Mouse (Mus musculus): ENCODE measurements around the gene Neu3. TPM values are rescaled to one million over a fixed set of nuclear protein-coding genes. Genes with fewer than 3 reads are reported as not detected.
"Not testable (repeated sequence)": the region's sequence is repeated elsewhere in the genome, so short reads cannot be mapped to it uniquely, and the experiment has no call there.

The Neu3 gene
- total and polyA plus RNA-seq, 3 experiments, result 3.1 to 4.5 (median 4.2) TPM

- TF ChIP-seq EP300 (IDR thresholded peaks at IDR 0.05; ENCODE audit: insufficient read depth, low read depth, low read length) (no peak), POLR2A (IDR thresholded peaks at IDR 0.05; ENCODE audit: insufficient read depth, low read depth, low read length) (no peak), CTCF (IDR thresholded peaks at IDR 0.05) (no peak)
- Histone ChIP-seq H3K27ac (no peak overlapping the region), H3K4me1 (ENCODE audit: control insufficient read depth, insufficient read depth, low read length) (peaks cover 2% of the 10 kb centered on the region), H3K9ac (ENCODE audit: low read depth, low read length) (no peak overlapping the region), H3K4me3 (no peak overlapping the region), H3K36me3 (ENCODE audit: control insufficient read depth, insufficient read depth, low read length) (no peaks in the 10 kb centered on the region), H3K27me3 (ENCODE audit: control insufficient read depth, insufficient read depth, low read length) (no peaks in the 10 kb centered on the region), H3K79me2 (replicated peaks; ENCODE audit: control insufficient read depth, insufficient read depth, low read length) (no peaks in the 10 kb centered on the region)
- WGBS, result 76% methylated on average over 6 of the region's 6 CpGs
- no peak for DNase-seq
- intact Hi-C loops (cut with DNase I), result no loop called here
Observed at GRCm38 (mm10) chr7:99826096-99826495, 2.1 kb downstream of the Neu3 start.

GRCm38 (mm10) chr7:99825511-99825910 lies 2.7 kb downstream of the Neu3 start:
- TF ChIP-seq CTCF (IDR thresholded peaks at IDR 0.05), result no peak
- no peak for TF ChIP-seq POLR2A (IDR thresholded peaks at IDR 0.05; ENCODE audit: insufficient read depth, low read depth, low read length)
- TF ChIP-seq EP300 (IDR thresholded peaks at IDR 0.05; ENCODE audit: insufficient read depth, low read depth, low read length), result no peak
- no peaks in the 10 kb centered on the region for H3K79me2 ChIP-seq (replicated peaks; ENCODE audit: control insufficient read depth, insufficient read depth, low read length)
- WGBS, result 84% methylated on average over 9 of the region's 9 CpGs
- intact Hi-C loops (cut with DNase I), result no loop called here
- no peaks in the 10 kb centered on the region for H3K36me3 ChIP-seq (ENCODE audit: control insufficient read depth, insufficient read depth, low read length)
- no peak overlapping the region for H3K9ac ChIP-seq (ENCODE audit: low read depth, low read length)
- H3K4me3 ChIP-seq, result no peak overlapping the region
- H3K27me3 ChIP-seq (ENCODE audit: control insufficient read depth, insufficient read depth, low read length), result no peaks in the 10 kb centered on the region
- no peak overlapping the region for H3K27ac ChIP-seq
- no peak for DNase-seq
- H3K4me1 ChIP-seq (ENCODE audit: control insufficient read depth, insufficient read depth, low read length), result peaks cover 2% of the 10 kb centered on the region

GRCm38 (mm10) chr7:99824649-99825483 lies 3.4 kb downstream of the Neu3 start:
- H3K4me1 ChIP-seq (ENCODE audit: control insufficient read depth, insufficient read depth, low read length), result peaks cover 2% of the 10 kb centered on the region
- no peaks in the 10 kb centered on the region for H3K36me3 ChIP-seq (ENCODE audit: control insufficient read depth, insufficient read depth, low read length)
- H3K79me2 ChIP-seq (replicated peaks; ENCODE audit: control insufficient read depth, insufficient read depth, low read length), result no peaks in the 10 kb centered on the region
- H3K27me3 ChIP-seq (ENCODE audit: control insufficient read depth, insufficient read depth, low read length), result no peaks in the 10 kb centered on the region
- WGBS, result 64% methylated on average over 16 of the region's 16 CpGs
- no peak for DNase-seq
- H3K9ac ChIP-seq (ENCODE audit: low read depth, low read length), result no peak overlapping the region
- no peak overlapping the region for H3K27ac ChIP-seq
- intact Hi-C loops (cut with DNase I), result no loop called here
- TF ChIP-seq CTCF (IDR thresholded peaks at IDR 0.05) (no peak), POLR2A (IDR thresholded peaks at IDR 0.05; ENCODE audit: insufficient read depth, low read depth, low read length) (no peak), EP300 (IDR thresholded peaks at IDR 0.05; ENCODE audit: insufficient read depth, low read depth, low read length) (no peak)
- H3K4me3 ChIP-seq, result no peak overlapping the region

GRCm38 (mm10) chr7:99823045-99823663 lies 5.1 kb downstream of the Neu3 start:
- H3K4me1 ChIP-seq (ENCODE audit: control insufficient read depth, insufficient read depth, low read length), result peaks cover 2% of the 10 kb centered on the region
- H3K27ac ChIP-seq, result no peak overlapping the region

GRCm38 (mm10) chr7:99822426-99822825 lies 5.8 kb downstream of the Neu3 start:
- Histone ChIP-seq H3K4me1 (ENCODE audit: control insufficient read depth, insufficient read depth, low read length) (peaks cover 2% of the 10 kb centered on the region), H3K4me3 (no peak overlapping the region), H3K36me3 (ENCODE audit: control insufficient read depth, insufficient read depth, low read length) (no peaks in the 10 kb centered on the region), H3K79me2 (replicated peaks; ENCODE audit: control insufficient read depth, insufficient read depth, low read length) (no peaks in the 10 kb centered on the region), H3K9ac (ENCODE audit: low read depth, low read length) (no peak overlapping the region), H3K27me3 (ENCODE audit: control insufficient read depth, insufficient read depth, low read length) (no peaks in the 10 kb centered on the region), H3K27ac (no peak overlapping the region)
- 85% methylated on average over 5 of the region's 5 CpGs for WGBS
- intact Hi-C loops (cut with DNase I), result no loop called here
- no peak for DNase-seq
- no peak for TF ChIP-seq EP300 (IDR thresholded peaks at IDR 0.05; ENCODE audit: insufficient read depth, low read depth, low read length)
- TF ChIP-seq CTCF (IDR thresholded peaks at IDR 0.05), result no peak
- no peak for TF ChIP-seq POLR2A (IDR thresholded peaks at IDR 0.05; ENCODE audit: insufficient read depth, low read depth, low read length)

More at GRCm38 (mm10) chr7:99823045-99823663, 5.1 kb downstream of the Neu3 start:
- no peak for DNase-seq
- no peaks in the 10 kb centered on the region for H3K27me3 ChIP-seq (ENCODE audit: control insufficient read depth, insufficient read depth, low read length)
- no peaks in the 10 kb centered on the region for H3K36me3 ChIP-seq (ENCODE audit: control insufficient read depth, insufficient read depth, low read length)
- TF ChIP-seq CTCF (IDR thresholded peaks at IDR 0.05) (no peak), POLR2A (IDR thresholded peaks at IDR 0.05; ENCODE audit: insufficient read depth, low read depth, low read length) (no peak), EP300 (IDR thresholded peaks at IDR 0.05; ENCODE audit: insufficient read depth, low read depth, low read length) (no peak)
- WGBS, result 64% methylated on average over 10 of the region's 10 CpGs
- H3K4me3 ChIP-seq, result no peak overlapping the region
- H3K9ac ChIP-seq (ENCODE audit: low read depth, low read length), result no peak overlapping the region
- H3K79me2 ChIP-seq (replicated peaks; ENCODE audit: control insufficient read depth, insufficient read depth, low read length), result no peaks in the 10 kb centered on the region
- intact Hi-C loops (cut with DNase I), result no loop called here

GRCm38 (mm10) chr7:99821953-99822352 lies 6.3 kb downstream of the Neu3 start:
- no peaks in the 10 kb centered on the region for H3K27me3 ChIP-seq (ENCODE audit: control insufficient read depth, insufficient read depth, low read length)
- DNase-seq, result no peak
- no peak overlapping the region for H3K9ac ChIP-seq (ENCODE audit: low read depth, low read length)
- TF ChIP-seq POLR2A (IDR thresholded peaks at IDR 0.05; ENCODE audit: insufficient read depth, low read depth, low read length), result no peak
- no peak for TF ChIP-seq CTCF (IDR thresholded peaks at IDR 0.05)
- TF ChIP-seq EP300 (IDR thresholded peaks at IDR 0.05; ENCODE audit: insufficient read depth, low read depth, low read length), result no peak
- H3K4me3 ChIP-seq, result no peak overlapping the region
- H3K4me1 ChIP-seq (ENCODE audit: control insufficient read depth, insufficient read depth, low read length), result no peaks in the 10 kb centered on the region; the same call in none of the 2 replicates
- H3K27ac ChIP-seq, result no peak overlapping the region
- intact Hi-C loops (cut with DNase I), result no loop called here
- no peaks in the 10 kb centered on the region for H3K79me2 ChIP-seq (replicated peaks; ENCODE audit: control insufficient read depth, insufficient read depth, low read length)
- 90% methylated on average over 2 of the region's 2 CpGs for WGBS
- H3K36me3 ChIP-seq (ENCODE audit: control insufficient read depth, insufficient read depth, low read length), result no peaks in the 10 kb centered on the region

- WGBS, result 26% methylated on average over 9 of the region's 9 CpGs
- intact Hi-C loops (cut with DNase I); H3K4me1 ChIP-seq (ENCODE audit: control insufficient read depth, insufficient read depth, low read length); H3K27me3 ChIP-seq (ENCODE audit: control insufficient read depth, insufficient read depth, low read length); H3K36me3 ChIP-seq (ENCODE audit: control insufficient read depth, insufficient read depth, low read length); H3K79me2 ChIP-seq (replicated peaks; ENCODE audit: control insufficient read depth, insufficient read depth, low read length); H3K4me3 ChIP-seq; H3K27ac ChIP-seq: not testable (repeated sequence)
- H3K9ac ChIP-seq (ENCODE audit: low read depth, low read length), result peak overlapping the region; percentile 34; the same call in 1 of the 2 replicates
- DNase-seq, result peak in 1 of 2 experiments; percentile 33
Observed at GRCm38 (mm10) chr7:99818181-99818725, 10.0 kb downstream of the Neu3 start.
